Mouse (Mus musculus) telencephalon, adult 2 months (tissue): Measurements from ENCODE around the gene Pdcd4.
"Not testable (repeated sequence)": the region's sequence is repeated elsewhere in the genome, so short reads cannot be mapped to it uniquely, and the experiment has no call there.

Experiments used
- DNase-seq: peaks from one replicate; pipeline ENCODE4 v3.0.0-alpha.2; 2011; ENCODE audit warnings: low read depth, low spot score

Gene Pdcd4

GRCm38 (mm10) chr19:53945171-53946042, 53.4 kb downstream of the Pdcd4 start:
- DNase-seq: no peak

- no peak for DNase-seq
Measured at GRCm38 (mm10) chr19:53957513-53957912, 65.5 kb downstream of the Pdcd4 start.

- no peak for DNase-seq
Measured at GRCm38 (mm10) chr19:53962511-53962910, 70.5 kb downstream of the Pdcd4 start.

GRCm38 (mm10) chr19:53964347-53964746, 72.3 kb downstream of the Pdcd4 start:
- DNase-seq: not testable (repeated sequence)

- no peak for DNase-seq
Measured at GRCm38 (mm10) chr19:53964910-53965633, 73.0 kb downstream of the Pdcd4 start.

GRCm38 (mm10) chr19:53969226-53969625, 77.2 kb downstream of the Pdcd4 start:
- no peak for DNase-seq

- DNase-seq: no peak
Measured at GRCm38 (mm10) chr19:53971938-53972337, 79.9 kb downstream of the Pdcd4 start.

GRCm38 (mm10) chr19:53973656-53974055, 81.6 kb downstream of the Pdcd4 start:
- DNase-seq: no peak
